Mouse (Mus musculus): ENCODE measurements around the gene Hdlbp.
"Not testable (repeated sequence)": the region's sequence is repeated elsewhere in the genome, so short reads cannot be mapped to it uniquely, and the experiment has no call there.

Gene Hdlbp

DNA sequence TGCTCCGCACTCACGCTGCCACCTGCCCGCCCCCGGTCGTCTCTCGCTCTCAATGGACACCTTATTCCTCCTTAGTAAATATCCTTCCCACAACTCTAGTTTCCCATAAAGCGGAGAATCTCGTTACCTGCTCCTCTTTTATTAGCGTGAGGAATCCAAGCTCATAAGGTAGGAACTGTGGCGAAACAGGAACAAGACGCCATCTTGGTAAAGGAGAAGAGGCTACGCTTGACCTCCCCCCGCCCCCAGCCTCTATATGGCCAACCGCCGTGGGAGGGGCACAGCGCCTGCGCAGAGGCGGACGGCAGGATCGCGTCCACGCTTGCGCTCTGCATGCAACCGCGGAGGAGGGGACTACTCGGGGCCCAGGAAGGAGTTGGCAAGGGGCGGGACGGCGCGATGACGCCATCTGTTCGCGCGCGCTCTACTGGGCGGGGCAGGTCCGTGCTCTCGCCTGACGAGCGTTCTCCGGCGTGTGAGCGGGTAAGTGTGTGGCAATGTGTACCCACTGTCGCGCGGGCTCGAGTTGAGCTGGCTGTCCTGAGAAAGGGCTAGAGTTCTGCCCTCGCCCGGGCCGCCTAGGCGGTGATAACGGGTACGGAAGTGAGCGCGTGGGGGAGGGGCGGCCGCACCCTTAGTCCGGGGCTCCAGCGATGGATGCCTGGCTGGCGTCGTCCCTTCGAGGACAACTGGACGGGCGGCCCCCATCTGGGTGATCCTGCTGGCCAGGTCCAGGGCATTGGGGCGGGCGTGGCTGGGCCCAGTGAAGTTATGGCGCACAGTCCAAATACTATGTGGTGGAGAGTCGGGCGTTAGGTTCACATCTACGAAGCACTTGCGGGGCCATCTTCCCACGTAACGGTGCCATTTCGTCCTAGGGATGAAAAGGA, at the start of gene Hdlbp:
Gene Hdlbp (minus strand): TSS at position 230 of the 890 bp plus-strand sequence.
- DNase-seq (ENCODE audit: low spot score): peak; percentile 99

DNA sequence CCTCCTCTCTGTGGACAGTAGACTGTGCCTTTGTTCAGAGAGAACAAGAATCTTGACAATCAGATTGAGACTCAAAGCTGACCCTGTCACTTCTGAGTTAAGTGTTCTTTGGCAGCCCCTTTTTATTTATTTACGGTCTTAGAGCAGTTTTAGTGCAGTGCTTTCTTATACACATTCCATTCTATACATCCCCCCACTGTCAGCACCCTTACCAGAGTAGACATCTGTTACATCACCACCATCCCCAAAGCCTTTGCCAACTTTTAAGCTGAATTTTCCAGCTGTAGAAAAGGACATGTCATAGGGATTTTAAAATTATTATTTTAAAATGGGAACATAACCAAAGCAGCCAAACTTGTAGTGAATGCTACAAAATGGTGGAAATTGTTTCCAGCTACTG, 43.7 kb upstream of the Hdlbp start:
- DNase-seq (ENCODE audit: low spot score): no peak

DNA sequence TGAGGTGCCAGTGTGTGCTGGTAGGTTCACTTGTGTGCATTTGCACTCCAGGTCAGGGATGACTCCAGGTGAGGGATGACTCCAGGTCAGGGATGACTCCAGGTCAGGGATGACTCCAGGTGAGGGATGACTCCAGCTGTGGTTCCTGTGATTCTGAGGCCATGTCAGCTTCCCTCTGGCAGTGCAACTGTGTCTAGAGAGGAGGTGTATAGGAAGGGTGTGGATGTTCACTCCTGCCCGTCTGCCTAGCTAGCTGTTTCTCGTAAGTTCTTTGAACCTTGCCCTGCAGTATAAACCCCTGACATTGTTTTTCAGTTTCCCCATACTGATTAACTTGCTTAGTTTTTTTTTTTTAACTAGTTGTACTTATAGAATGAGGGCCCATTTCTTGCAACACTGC, 42.9 kb upstream of the Hdlbp start:
- DNase-seq (ENCODE audit: low spot score): no peak

DNA sequence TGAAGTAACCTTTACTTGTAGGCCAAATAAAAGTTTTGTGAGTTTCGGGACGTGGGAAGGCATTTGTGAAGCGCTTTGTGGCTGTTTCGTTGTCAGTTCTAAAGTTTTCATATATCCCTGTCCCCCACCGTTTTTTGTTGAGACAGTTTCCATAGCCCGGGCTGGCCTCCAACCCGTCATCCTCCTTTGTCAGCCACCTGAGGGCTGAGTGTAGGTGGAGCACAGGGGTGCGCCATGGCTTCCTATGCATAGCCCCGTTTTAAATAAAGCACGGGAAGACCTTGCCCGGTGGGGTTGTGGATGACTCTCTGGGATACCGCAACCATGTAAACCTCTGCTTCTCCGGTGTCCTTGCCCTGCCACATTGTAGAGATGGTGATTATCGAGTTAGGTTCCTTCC, 34.6 kb upstream of the Hdlbp start:
- DNase-seq (ENCODE audit: low spot score): no peak

DNA sequence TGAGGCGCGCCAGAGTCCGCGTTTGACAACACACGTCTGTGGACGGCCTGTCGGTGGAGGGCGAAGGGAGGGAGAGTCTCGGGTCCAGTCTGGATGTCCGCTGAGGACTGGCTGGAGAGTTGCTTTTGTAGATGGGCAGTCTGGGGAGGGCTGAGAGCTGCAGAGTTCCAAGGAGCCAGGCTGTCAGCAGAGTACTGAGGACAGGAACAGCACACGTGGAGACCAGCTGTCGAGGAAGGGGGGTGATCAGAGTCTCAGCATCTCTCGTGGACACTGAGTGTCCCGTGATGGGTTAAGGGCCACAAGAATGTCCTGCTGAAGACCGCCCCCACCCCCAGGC, 33.7 kb upstream of the Hdlbp start:
- no peak for DNase-seq (ENCODE audit: low spot score)

DNA sequence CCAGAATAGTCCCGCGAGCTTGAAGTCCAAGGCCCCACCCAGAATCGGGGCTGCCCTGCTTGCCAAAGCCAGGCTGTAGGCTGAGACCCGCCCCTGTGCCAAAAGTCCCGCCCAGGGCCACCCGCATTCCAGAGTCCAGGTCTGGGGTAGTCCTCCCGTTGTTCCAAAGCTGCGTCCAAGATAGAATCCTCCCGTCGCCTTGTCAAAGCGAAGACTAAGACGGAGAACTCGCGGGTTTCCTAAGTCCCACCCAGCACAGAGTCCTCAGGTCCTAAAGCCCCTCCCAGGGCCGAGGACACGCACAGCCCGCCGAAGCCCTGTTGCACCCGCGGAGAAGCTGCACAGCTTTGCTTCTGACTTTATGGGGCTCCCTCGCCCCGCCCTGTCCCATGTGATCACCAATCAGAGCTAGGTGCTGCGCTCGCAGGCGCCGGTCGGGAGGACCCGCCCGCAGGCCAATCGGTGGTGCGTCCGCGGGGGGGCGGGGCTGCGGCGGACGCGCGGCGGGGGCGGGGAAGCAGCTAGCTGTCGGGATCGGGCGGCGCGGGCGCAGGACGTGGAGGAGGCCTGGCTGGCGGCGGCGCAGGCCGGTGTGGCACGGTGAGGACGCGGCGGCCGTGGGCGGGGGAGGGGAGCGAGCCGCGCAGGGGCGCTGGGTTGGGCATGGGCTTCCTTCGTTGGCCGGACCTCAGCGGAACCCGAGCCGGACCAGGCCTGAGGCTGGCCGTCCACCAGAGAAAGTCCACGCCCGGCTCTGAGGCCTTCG, 33.2 kb upstream of the Hdlbp start, which contains the start of gene Farp2:
Gene Farp2 (plus strand): TSS at position 495 of the 766 bp plus-strand sequence.
- peak; percentile 91 for DNase-seq (ENCODE audit: low spot score)

DNA sequence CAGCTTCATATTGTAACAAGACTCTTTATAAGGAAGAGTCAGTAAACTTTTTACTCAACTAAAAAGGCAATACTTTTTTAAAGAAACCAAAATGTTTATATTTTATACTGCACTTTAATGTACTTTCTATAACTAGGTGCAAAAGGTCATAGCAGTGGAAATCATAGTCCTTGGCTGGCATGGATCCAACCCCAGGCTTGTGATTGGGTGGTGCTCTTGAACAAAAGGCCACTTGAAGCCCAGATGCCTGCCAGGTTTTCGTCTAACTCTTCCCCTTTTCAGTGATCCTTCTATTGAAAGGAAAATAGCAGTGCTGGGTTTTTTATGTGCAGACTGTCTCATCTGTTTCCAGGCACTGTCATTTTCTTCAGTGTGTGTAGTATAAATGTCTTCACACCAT, 30.0 kb upstream of the Hdlbp start:
- not testable (repeated sequence) for DNase-seq (ENCODE audit: low spot score)

DNA sequence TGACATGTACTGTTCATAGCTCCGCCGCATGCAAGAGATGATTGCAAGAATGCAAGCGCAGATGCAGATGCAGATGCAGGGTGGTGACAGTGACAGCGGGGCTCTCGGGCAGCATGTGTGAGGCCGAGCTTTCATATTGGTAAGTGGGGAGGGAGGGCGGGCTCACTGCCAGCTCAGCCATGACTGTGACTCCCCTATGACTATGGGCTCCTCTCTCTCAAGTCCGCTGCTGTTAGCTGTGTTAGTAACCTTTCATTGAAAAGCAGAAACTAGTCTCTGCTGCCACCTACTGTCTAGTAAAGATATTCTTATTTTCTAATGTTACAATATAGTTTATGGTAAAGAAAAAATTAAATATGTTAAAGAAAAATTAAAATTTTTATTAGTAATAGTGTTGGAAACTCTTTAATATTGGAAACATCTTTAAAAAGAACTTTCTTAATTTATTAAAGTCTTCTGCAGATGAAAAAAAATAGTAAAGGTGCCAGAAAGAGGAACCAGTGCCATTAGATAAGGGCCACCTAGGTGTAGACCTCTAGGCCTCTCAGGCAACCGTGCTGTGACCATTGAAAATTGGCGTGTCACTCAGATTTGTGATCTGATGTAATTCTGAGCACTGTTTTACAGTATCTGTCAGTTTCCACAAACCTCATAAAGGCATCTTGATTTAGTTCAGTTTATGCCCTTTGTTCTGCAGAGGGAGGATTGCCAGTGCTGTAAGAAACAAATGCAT, 28.5 kb upstream of the Hdlbp start:
- DNase-seq (ENCODE audit: low spot score): no peak

DNA sequence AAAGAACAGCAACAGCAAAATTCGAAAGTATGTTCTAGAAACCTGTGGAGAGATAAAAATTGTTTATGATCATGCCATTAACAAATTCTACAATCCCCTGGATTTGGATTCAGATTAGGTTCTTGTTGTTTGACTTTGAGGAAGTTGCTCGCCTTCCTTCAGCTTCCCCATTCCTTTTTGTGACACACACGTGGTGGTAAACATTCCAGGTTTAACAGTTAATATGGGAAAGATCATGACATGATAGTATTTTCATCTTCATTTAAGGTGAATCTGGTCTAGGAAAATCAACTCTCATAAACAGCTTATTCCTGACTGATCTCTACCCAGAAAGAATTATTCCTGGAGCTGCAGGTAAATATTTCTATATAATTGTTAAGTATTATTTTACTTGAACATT, 16.7 kb upstream of the Hdlbp start:
- DNase-seq (ENCODE audit: low spot score): no peak

DNA sequence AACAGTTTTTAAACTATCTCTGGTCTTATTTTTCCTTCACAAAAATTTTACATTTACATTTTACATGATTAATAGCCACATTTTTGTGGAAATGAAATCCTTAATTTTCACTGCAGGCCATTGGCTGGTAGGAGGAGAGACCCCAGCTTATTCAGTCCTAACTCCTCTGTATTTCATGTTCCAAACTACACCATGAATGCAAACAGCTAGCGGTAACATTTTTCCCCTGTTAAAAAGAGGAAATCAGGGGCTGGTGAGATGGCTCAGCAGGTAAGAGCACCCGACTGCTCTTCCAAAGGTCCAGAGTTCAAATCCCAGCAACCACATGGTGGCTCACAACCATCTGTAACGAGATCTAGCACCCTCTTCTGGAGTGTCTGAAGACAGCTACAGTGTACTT, 7.7 kb upstream of the Hdlbp start:
- not testable (repeated sequence) for DNase-seq (ENCODE audit: low spot score)

DNA sequence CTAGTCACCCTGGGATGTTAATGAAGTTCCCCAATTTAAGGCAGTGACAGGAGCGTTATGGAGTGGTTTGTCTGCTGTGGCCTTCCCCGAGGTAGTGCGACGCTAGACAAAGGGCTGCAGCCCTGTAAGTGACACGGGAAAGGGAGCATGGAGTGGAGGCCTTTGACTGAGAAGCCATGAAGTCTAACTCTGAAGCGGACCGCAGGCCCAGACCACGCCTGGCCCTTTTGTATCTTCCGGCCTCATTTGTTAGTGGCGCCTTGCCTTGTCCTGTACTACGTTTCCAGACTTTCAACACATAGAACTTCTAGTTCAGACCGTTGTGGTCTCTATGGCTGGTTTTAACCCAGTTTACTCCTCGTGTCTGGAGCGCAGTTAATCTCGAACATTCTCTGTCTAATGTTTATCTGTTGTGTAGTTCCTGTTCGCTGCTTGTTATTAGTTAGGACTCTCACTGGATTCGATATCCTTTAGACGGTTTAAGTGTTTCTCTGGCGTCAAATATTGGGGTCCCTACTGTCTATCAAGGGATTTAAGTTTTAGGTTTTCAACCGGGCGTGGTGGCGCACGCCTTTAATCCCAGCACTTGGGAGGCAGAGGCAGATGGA, 965 bp upstream of the Hdlbp start:
- no peak for DNase-seq (ENCODE audit: low spot score)

DNA sequence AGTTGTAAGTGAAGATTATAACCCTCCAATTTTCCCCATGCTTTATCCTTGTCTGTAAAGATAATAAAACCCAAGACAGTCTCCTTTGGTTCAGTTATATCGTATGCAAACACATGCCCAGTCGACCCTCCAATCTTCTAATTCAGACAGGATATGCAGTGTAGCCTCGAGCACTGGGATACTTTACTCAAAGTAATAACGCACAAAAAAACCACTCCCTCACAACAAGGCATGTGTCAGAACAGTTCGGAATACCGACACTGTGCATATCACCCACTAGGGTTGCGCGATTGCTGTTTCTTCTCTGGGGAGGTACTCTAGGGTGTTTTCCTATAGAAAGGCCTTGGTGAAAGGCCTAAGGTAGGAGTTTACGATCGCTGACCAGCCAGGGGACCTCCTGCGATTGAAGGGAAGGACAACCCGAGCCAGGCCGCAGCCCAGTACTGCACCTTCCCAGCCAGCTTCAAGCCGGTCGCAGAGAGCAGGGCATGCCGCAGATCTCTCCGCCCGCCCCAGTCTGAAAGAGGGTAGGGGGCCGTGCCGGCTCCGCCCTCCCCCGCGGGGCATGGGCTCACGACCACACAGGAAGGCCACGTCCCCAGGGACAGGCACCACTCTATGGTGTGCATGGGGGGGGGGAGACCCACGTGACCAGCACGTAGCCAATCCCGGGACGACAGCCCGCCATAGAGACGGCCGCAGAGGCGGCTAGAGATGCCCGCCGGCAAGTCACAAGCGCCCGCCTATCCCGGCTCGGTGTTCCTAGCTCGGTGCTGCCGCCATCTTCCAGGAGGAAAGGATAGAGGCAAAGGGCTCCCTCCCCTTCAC, 643 bp downstream of the Hdlbp start:
- DNase-seq (ENCODE audit: low spot score): peak; percentile 97

DNA sequence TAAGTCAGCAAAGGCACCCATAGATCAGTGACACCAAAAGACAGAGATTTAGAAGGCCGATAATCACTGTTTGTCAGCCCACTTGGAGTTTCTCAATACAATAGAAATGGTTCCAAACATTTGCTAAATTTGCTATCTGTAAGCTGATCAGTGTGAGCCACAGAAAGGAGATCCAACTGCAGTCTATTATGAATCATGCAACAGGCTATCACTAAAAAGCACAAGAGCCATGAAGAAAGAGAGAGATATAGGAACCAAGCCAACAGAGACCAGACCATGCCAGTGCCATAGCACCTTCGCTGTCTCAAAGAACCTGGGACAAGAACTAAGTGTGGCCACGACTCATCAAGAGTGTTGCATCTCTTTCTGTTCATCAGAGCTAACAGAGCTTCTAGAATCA, 2.9 kb downstream of the Hdlbp start:
- DNase-seq (ENCODE audit: low spot score): no peak

DNA sequence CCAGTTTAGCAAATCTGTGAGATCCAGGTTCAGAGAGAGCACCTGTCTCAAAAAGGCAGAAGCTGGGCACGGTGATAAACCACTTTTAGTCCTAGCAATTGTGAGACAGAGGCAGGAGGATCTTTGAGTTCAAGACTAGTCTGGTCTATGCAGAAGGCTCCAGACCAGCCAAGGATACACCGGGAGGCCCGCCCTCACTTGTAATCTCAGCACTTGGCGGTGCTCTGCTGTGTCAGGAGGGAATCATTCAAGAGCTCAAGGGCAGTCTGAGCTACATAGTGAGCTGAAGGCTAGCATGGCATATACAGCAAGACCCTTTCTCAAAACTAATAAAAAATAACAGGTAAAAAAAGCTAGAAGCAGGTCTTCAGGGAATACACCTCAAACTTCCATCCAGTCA, 10.0 kb downstream of the Hdlbp start:
- no peak for DNase-seq (ENCODE audit: low spot score)

DNA sequence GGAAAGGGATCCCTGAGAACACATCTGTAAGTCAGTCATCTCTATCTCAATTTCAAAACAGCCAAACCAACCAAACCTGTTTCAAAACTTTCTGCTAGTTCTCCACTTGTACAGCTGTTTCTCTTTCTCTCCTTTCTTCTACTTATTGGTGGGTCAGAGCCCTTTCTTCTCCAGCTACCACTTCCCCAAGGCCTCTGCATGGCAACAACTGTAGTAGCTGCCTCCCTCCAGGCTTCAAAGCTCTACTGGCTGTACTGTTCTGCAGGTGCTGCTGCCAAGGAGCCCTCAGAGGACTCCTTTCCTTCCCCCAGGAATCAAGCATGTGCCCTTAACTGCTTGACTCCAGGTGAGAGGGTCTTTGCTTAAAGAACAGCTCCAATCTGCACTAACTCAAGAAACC, 12.9 kb downstream of the Hdlbp start:
- no peak for DNase-seq (ENCODE audit: low spot score)

DNA sequence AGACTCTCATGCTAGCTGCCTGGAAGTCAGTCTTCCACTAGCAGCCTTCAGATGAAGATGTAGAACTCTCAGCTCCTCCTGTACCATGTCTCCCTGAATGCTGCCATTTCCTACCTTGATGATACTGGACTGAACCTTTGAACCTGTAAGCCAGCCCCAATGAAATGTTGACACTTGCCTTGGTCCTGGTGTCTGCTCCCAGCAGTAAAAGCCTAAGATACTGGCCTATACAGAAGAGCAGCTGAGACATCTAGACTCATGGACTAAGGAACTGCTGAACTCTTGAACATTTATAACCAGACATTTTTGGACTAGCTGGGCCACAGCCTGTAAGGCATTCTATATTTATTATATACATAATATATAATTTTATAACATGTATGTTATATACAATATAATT, 13.5 kb downstream of the Hdlbp start:
- DNase-seq (ENCODE audit: low spot score): no peak

DNA sequence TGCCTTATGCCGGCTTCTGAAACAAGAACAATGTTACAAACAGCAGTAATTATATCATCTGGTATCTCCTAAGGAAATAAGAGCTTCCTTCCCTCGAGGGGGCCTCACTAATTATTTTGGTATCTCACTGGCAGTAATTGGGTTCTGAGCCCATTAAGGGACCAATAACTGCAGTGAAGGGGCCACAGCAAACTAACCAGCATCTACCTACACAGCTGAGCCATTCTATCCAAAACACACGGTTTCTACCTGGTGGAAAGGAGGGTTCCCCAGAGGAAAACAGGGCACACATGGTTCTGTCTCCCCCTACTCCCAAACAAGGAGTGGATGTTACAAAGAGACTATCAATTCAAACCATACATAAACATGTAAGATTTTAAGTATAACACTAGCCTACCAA, 19.5 kb downstream of the Hdlbp start:
- no peak for DNase-seq (ENCODE audit: low spot score)

DNA sequence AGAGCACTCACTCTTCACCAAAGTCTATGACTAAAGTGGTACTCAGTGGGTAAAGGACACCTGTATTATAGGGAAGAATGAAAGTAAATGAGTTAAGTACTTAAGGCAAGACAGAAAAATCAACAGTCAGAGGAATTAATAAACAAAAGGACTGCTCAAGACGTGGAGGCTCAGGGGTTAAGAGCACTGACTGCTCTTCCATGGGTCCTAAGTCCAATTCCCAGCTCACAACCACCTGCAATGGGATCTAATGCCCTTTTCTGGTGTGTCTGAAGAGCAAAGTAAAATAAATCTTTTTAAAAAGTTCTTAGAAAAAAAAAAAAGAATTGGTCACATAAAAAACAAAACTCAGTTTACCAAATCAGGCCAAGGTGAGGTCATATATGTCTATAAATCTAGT, 20.3 kb downstream of the Hdlbp start:
- no peak for DNase-seq (ENCODE audit: low spot score)

DNA sequence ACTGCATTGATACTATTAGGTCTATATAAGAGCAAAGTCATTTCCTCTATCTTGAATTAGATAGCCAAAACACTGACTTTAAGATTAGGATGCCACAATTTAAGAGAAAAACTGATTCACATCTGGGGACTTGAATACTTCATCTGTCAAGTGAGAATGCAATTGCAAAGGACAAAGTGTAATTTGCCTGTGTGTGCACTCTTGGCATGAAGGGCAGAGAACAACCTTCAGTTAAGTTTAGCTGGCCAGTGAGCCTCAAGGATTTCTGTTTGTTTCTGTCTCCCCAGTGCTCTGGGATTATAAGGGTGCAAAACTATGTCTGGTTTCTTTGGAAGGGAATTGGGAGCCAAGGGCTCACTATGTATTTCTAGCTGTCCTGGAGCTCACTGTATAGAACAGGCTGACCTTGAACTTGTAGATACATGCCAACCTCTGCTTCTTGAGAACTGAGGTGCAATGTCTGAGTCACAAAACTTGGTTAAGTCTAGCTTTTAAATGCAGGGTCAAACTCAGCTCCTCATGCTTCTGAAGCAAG, 24.8 kb downstream of the Hdlbp start:
- DNase-seq (ENCODE audit: low spot score): no peak

DNA sequence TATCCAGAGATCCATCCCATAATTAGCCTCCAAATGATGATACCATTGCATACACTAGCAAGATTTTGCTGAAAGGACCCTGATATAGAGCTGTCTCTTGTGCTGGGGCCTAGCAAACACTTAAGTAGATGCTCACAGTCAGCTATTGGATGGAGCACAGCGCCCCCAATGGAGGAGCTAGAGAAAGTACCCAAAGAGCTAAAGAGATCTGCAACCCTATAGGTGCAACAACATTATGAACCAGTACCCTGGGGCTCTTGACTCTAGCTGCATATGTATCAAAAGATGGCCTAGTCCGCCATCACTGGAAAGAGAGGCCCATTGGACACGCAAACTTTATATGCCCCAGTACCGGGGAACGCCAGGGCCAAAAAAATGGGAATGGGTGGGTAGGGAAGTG, 28.5 kb downstream of the Hdlbp start:
- not testable (repeated sequence) for DNase-seq (ENCODE audit: low spot score)

DNA sequence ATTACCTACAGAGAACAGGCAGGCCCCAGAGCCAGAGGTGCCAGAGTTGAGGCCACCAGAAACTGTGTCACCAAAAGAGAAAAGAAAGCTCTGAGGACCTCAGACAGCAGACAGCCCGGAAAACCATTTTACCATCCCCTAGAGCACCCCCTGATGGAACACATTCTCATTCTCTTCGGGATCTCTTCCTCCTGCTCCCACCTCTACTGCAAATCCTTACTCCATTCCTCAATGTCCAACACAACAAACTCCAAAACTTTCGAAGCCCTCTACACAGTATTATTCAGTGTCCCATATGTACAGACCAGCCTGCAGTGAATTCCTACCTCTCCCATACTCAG, 32.8 kb downstream of the Hdlbp start:
- no peak for DNase-seq (ENCODE audit: low spot score)

Measured in left cerebral cortex, adult 11 months (tissue).